Mouse (Mus musculus): ENCODE data around the gene E130208F15Rik. TPM values are rescaled to one million over a fixed set of nuclear protein-coding genes. Genes with fewer than 3 reads are reported as not detected.

The E130208F15Rik gene
- total RNA-seq, 2 experiments from 2014 or later, result 0.32 to 0.55 TPM

DNA sequence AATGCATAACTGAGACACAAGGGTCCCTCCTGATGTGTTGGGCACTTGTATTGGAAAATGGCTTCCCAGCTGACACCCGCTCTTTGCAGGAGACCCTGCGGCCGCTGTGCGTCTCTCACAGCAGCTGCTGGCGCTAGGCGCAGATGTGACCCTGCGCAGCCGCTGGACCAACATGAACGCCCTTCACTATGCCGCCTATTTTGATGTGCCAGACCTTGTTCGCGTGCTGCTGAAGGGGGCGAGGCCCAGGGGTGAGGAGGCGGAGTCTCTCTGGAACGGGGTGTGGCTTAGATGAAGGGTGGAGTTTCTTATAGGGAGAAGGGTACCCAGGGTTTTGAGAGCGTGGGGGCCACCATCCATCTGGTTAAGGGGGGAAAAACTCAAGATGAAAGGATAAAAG, 24.3 kb upstream of the E130208F15Rik start:
- intact Hi-C loops (cut with DNase I), result no loop called here
- no peak for DNase-seq (ENCODE audit: low spot score in 2 of 2)

DNA sequence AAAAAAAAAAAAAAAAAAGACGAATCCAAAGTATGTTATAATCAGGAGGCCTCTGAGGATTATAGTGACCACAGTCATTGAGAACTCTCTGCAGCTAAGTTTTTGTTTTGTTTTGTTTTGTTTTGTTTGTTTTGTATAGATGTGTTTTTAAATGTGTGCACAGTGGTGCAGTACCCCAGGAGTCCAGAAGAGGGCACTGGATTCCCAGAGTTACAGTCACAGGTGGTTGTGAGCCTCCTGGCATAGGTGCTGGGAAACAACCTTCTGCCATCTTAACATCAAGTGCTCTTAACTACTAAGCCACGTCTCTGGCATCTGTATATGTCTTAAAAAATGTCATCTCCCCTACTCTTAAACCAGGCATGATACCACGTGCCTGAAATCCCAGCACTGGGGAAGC, 20.6 kb upstream of the E130208F15Rik start:
- intact Hi-C loops (cut with DNase I), result no loop called here
- DNase-seq (ENCODE audit: low spot score in 2 of 2), result no peak

DNA sequence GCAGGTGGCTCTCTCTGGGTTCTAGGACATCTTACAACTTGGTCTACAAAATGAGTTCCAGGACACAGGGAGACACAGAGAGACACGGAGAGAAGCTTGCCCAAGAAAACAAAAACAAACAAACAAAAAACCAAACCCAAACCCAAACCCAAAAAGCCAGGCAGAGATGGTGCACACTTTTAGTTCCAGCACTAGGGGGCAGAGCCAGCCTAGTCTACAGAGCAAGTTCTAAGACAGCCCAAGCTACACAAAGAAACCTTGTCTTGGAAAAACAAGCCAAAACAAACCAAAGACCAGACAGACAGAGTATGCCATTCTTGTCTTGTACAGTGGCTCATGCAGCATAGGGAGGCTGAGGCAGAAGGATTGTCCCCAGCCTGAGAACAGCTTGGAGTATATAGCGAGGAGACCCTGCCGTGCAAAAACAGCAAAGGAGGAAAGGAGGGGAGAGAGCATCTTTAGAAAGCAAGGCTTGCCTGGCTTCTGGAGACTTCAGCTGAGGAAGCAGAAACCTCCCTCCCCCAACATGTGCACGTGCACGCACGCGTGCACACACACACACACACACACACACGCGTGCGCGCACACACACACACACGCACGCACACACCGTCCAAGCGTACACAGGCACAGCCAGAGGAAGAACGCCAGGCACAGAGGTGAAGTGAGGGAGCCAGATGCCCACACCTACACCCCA, 15.3 kb upstream of the E130208F15Rik start:
- DNase-seq (ENCODE audit: low spot score in 2 of 2), result no peak
- intact Hi-C loops (cut with DNase I), result no loop called here

DNA sequence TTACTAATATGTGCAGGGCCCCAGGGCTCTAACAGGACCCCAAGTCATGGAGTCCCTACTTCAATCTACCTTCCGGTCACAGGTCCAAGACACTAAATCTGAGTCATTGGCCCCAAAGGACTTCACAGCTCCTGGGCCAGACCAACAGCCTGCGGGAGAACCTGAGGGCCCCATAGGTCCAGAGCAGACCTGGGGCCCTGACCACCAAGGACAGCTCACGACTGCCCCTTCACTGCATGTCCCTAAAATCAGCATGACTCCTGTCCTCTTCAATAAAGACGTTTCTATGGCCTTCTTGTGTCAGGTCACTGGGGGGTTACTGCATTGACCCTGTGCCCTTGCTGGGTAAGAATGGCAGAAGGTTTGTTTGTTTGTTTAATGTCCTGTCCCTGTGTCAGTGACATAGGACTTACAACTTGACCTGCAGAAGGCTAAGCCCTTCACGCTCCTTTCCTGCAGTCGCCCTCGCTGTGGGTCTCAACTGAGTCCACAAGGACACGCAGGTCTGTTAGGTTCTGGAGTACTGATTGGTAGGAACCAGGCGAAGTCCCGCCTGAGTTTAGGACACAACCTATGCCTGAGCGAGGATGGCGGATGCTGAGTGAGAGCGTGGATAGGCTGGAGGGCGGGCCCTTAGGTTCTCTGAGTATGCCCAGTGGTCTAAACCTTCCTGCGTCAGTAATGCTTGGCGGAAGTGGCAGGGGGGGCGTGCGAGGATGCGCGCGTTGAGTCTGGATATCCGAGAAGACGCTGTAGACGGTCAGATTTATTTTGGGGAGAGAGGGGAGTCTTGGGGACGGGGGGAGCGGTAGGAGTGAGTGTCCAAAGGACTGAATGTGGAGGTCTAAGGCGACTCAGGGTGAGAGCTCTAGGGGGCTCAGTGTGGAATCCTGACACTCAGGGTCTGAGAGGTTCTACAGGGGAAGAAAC, 13.2 kb upstream of the E130208F15Rik start, which contains the start of gene Alkbh6:
Gene Alkbh6 (plus strand): TSS at position 642 of the 930 bp plus-strand sequence.
- DNase-seq (ENCODE audit: low spot score in 2 of 2), result peak; percentile 95 to 99
- intact Hi-C loops (cut with DNase I), result no loop called here

DNA sequence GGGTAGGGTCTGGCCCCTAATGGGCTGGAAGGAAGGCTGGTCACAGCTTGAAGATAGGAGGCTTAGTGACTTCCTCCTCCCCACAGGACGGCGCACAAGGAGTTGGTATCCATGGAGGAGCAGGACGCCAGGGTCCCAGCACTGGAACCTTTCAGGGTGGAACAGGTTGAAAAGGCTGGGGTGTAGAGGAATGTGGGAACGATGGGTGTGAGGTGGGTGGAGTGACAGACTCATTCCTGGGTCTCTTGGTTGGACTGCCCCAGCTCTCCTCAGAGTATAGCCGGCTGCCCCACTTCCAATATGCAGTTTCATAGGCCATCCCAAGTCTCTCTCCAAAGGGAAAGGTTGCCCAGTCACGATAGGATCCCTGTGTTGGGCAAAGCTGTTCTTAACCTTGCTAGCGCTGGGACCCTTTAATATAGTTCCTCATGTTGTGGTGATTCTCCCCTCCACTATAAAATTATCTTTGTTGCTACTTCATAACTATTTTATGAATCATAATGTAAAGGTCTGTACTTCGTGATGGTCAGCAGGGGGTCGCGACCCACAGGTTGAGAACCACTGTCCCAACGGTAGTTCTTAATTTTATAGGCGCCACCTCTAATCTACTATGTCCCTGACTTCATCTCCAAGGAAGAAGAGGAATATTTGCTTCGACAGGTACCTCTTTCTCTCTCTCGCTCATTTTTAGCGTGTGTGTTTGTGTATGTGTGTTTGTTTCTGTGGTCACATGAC, 12.0 kb upstream of the E130208F15Rik start:
- no peak for DNase-seq (ENCODE audit: low spot score in 2 of 2)
- intact Hi-C loops (cut with DNase I), result no loop called here

DNA sequence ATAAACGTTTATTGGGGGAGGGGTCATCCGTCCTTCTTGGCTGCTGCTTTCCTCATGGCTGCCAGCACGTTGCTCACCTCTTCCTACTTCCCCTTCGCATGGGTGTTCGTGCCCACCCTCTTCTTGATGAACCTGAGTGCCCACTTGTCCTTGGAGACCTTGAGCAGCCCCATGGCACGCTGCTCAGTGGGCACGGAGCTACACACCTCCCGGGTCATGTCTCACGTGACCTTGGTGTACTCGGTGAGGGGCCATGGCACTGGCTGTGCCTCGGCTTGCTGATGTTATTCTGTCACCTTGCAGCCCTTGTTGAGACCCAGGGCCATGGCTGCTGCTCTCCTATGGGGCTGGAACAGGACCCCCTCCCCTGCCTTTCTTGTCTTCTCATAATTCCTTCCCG, 11.4 kb upstream of the E130208F15Rik start:
- DNase-seq (ENCODE audit: low spot score in 2 of 2), result no peak
- intact Hi-C loops (cut with DNase I), result no loop called here

DNA sequence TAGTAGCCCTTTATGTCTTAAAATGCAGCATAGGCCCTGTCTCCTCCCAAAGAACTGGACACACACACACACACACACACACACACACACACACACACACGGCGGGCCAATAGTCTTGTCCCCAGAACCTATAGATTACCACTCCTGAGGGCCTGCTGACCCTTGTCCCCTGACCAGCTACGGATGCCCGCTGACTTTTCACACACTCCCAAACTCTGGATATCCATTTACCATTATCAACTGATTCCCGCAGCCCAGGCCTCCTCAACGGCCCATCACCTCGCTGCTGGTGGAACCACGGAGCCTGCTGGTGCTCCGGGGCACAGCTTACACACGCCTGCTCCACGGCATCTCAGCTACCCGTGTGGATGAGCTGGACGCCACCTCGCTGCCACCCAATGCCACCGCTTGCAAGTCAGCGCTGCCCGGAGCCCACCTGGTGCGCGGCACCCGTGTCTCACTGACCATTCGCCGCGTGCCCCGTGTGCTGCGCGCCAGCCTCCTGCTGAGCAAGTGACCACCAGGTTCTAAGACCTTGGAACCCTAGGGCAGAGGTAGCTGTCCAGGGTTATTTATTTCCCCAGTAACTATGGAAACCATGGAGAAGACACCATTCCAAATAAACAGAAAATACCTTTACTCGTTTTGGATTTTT, 7.7 kb upstream of the E130208F15Rik start:
- no peak for DNase-seq (ENCODE audit: low spot score in 2 of 2)
- intact Hi-C loops (cut with DNase I), result no loop called here

DNA sequence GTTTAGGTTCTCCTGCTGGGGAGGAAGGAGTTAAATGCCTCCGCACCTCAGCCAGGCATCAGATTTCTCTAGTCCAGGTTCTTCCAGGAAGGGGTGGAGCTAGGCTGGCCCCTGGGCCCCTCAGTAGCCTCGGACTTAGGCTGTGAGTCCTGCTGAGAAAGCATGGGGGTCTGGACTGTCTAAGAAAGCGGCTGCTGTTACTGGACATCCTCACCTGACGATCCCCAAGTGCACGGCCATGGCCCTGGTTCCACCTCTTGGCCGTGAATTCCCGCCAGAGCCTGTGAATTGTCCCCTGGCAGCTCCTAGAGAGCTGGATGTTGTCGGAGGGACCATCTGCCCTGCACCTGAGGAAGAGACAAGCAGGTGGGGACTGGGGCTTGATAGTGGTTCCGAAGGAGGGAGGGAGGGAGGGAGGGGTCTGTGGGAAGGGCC, 6.8 kb upstream of the E130208F15Rik start, which contains the start of gene Syne4:
Gene Syne4 (plus strand): TSS at position 87 of the 435 bp plus-strand sequence.
- no peak for DNase-seq (ENCODE audit: low spot score in 2 of 2)
- intact Hi-C loops (cut with DNase I), result no loop called here

DNA sequence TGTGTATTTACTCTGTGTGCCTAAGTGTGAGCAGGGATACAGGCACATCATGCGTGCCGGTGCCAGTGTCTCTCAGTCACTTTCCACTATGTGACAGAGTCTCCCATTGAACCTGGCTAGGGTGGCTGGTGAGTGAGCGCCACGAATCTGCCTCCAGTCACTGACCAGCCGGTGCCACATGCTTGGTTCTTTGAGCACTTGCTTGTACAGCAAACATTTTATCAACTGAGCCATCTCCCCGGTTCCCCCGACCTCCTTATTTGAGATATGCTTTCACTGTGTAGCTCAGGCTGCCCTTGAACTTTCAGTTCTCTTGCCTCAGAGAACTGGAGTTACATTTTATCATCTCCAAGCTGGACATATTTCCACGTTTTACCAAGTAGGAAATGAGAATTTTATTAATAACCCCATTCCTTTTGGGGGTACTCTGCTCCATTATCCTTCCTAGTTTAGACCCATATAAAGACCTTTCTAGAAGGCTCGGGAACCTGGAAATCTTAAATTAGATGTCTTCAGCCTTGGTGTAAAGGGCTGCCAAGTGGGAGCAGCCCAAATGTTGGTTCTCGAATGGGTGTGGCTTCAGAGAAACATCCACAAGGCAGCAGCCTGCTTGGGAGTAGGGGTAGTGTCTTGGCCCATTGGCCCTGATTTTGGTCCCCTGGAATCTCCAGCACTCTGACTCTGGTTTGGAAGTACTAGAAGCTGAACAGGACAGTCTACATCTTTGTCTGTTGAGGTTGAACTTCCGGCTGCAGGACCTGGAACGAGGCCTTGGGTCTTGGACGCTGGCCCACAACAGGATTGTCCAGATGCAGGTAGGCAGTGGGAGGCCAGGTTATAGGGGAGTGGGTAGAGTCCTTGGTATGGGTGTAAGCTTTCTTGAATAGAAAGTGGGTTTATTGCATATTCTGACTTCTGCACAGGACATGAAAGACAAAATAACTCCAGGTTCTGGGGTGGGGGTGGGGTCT, 5.7 kb upstream of the E130208F15Rik start:
- intact Hi-C loops (cut with DNase I), result no loop called here
- no peak for DNase-seq (ENCODE audit: low spot score in 2 of 2)

DNA sequence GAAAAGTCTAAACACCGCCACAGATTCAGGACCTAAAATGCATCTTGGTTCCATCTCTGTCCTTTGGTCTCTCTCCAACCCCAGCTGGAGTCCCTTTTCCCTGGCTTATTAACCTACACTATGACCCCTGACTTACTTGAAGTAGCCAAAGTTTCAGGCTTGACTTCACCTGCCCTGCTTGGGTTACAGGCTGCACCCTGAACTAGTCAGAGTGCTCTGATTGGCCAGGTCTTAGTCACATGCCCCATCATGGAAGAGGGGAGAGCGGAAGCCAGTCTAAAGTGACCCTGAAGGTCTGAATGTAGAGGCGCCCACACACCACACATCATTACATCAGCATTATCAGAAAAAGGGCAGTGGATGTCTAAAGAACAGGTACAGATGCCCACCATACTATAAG, 3.4 kb upstream of the E130208F15Rik start:
- no peak for DNase-seq (ENCODE audit: low spot score in 2 of 2)
- intact Hi-C loops (cut with DNase I), result no loop called here

DNA sequence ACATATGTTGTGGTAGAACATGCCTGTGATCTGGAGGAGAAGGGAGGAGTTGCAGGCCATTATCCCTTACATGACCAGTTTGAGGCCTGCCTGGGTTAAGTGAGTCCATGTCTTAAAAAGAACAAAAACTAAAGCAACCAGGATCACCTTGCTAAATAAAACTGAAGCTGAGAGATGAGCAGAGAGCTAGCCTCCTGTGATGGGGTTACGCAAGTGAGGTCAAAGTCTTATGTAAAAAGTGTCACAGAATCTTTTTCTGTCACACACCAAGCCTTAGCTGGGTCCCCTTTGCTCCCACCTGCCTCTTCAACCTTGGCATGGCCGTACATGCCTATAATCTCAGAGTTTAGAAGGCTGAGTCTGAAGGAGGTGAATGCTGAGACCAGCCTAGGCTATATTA, 594 bp upstream of the E130208F15Rik start:
- intact Hi-C loops (cut with DNase I), result no loop called here
- DNase-seq (ENCODE audit: low spot score in 2 of 2), result no peak

DNA sequence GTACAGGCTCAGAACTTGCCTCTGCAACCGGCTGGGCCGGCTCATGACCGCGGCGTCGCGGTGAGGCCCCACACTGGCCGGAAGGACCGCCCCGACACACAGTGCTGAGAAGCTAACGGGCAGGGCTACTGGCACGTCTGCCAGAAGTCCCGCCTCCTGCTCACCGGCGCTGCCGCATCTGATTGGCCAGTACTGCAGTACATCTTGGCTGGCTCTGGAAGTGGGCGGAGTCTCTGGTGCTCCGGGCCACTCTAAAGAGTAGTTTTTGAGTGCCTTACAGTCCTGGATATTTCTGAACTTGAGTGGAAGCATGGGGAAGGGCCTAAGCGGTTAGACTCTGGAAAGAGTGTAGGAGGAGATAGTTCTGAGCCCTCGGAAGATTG, 736 bp downstream of the E130208F15Rik start:
- intact Hi-C loops (cut with DNase I), result no loop called here
- DNase-seq (ENCODE audit: low spot score in 2 of 2), result peak; percentile 98 to 99

DNA sequence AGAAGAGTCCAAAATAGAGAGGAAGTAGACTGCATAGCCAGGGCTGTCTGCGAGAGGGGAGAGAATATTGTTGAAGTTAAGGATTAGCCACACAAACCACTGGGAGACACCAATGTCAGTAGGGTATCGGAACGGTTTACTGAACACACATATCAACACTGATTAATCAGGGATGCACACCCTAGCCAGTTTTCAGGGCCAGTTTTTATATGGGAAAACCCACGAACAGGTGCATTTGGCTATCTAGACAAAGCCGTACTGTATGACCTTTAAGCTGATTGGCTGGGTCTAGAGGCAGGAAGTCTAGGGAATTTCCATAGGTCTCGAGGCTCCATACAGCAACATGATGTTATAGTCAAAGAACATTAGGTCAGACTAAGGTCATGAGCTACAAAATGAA, 1.3 kb downstream of the E130208F15Rik start:
- no peak for DNase-seq (ENCODE audit: low spot score in 2 of 2)
- intact Hi-C loops (cut with DNase I), result no loop called here

DNA sequence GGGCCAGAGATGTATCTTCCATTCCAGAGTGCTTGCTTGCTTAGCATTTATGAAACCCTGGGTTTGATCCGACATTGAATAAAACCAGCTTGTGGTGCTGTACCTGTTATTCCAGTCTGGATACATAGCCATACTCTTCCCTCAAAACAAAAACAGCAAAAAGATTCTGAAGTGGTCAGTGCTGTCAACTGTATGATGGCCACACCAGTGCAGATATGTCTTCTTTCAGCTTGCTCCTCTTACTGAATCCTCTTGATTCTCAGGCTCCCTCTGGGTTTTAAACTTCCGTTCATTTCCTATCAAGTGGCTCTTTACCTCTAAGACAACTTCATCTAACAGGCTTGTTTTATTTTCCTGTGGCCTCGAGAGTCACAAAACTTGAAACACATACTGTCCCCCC, 2.3 kb downstream of the E130208F15Rik start, which contains the start of gene Sdhaf1:
Gene Sdhaf1 (minus strand): TSS at position 101 of the 400 bp plus-strand sequence.
- intact Hi-C loops (cut with DNase I), result no loop called here
- no peak for DNase-seq (ENCODE audit: low spot score in 2 of 2)

DNA sequence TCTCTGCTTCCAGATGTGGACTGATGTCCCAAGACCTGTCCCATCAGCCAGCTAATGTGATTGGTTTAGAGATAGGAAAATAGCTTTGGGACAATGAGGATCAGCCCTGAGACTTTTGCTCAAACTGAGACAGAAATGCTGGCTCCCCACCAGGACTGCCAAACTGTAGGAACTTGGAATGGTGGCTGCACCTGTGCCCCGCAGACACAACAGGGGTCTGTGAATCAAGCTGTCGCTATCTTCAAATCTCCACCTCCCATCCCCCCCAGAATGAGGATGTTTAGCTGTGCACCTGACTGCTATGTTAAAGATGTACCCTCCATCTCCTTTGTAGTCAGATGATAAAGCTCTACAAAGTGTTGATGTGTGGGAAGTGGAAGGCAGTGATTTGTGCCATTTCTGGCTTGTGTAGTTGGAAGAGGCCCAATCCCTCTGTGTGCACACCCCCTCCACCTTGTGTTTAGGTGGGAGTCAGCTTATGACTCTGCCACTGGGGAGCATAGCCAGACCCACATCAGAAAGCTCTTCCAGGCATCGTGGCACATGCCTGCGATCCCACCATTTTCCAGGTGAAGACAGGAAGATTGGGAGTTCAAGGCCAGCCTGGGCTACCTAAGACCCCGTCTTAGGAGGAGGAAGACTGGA, 2.9 kb downstream of the E130208F15Rik start:
- DNase-seq (ENCODE audit: low spot score in 2 of 2), result peak; percentile 45 to 91
- intact Hi-C loops (cut with DNase I), result no loop called here

DNA sequence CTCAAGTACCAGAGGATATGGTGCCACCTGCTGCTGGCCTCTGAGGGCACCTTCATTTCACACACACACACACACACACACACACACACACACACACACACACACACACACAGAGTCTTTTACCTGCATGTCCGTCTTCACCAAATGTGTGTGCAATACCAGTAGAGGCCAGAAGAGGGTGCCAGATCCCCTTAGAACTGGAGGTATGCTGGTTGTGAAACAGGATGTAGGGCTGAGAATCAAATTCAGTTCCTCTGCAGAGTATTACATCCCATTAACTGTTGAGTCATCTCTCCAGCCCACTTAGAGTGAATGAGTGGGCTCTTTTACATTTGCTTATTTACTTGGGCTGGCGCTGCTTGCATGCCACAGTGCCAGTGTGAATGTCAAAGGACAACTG, 3.8 kb downstream of the E130208F15Rik start:
- DNase-seq (ENCODE audit: low spot score in 2 of 2), result no peak
- intact Hi-C loops (cut with DNase I), result no loop called here

DNA sequence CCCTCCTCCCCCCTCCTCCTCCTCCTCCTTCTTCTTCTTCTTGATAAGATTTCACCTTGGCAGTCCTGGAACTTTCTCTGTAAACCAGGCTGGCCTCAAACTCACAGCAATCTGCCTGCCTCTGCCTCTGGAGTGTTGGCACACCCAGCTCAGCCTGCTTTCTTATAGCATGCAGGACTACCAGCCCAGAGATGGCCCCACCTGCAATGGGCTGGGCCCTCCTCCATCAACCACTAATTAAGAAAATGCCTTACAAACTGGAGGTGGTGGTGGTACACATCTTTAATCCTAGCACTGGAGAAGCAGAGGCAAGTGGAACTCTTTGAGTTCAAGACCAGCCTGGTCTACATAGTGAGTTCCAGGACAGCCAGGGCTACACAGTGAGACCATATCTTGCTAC, 4.9 kb downstream of the E130208F15Rik start:
- intact Hi-C loops (cut with DNase I), result no loop called here
- no peak for DNase-seq (ENCODE audit: low spot score in 2 of 2)

DNA sequence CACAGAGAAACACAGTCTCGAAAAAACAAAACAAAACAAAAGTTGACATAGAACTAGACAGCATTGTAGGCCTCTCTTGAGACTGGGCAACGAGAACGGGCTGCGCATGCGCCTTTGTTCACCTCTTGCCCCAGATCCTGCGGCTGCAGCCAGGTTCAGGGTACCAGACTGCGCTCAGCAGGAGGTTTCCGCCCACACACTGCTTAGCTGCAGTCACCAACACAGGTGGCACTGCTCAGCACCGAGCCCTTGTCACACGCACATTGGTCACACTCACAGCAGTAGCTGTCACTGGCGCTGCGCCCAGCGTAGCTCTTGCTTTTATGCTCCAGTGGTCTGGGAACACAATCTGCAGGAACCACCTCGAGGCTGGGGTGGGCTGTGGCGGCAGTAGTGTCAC, 5.6 kb downstream of the E130208F15Rik start:
- intact Hi-C loops (cut with DNase I), result no loop called here
- DNase-seq (ENCODE audit: low spot score in 2 of 2), result no peak

Data from left cerebral cortex, postnatal 25 days (tissue).